Mouse (Mus musculus) lung, adult 18-20 months (tissue): ENCODE data around the gene Drosha.

Source experiments
- DNase-seq, 2 experiments: peaks; one replicate each; pipeline ENCODE4 v3.0.0; 2022; ENCODE audit warnings: mixed read lengths in 2 of 2

Drosha gene

DNA sequence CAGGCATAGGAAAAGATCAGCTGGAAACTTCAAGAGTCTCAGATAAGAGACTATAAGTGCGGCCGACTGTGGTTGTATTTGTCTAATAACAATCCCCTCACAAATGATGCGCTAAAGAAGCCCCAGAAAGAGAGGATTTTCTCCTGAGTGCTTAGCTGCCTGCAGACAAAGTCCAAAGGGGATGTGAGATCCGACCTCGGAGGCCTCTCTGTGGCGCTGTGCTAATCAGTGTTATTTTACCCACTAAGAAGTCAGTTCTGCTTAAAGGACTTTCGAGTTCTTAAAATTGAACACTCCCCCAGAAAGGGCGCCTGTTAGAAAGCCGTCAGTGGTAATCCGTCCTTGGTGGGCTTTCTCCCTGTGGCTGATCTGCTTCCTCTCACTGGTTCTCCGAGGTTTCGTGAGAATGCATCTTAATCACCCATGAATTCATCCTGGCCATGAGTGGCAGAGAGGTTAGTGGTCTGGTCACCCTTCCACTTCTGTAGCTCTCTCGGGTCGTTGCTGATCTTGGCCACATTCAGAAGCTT, 117.1 kb downstream of the Drosha start:
- no peak for DNase-seq

DNA sequence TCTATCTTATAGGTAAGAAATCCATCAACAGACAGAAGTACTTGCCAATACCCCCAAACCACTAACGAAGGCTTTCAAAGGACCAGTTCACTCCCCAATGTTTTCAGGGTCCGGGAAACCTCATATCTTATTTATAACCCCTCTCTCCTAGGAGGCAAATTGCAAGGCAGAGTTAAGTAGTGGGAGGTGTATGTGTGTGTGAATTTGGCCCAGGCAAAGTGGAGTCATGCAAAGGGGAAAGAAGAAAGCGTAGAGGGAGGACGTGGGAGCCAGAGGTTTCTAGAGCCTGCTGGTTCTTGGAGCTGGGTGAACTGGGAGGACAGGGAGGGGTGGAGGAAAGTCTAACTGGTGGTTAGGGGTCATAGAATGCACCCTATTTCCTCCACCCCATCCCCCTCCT, 117.8 kb downstream of the Drosha start:
- DNase-seq = no peak

DNA sequence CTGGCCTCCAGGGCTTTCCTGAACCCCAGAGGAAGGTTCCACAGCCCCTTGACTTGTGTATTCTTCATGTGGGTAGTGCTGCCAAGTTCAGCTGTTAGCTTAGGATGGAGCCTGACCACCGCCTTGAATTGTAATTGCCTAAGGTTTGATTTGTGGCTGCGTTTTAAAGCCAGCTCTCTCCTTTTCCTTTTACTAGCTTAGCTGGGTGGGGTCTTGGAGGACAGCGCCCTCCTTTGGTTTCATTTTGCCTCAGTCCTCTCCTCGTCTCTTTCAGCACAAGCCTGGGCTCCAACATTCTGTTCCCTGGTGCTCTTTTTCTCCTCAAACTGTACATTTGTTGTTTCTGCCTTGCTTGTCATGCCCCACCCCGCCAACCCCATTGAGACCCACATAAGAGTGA, 133.4 kb downstream of the Drosha start:
- no peak for DNase-seq

DNA sequence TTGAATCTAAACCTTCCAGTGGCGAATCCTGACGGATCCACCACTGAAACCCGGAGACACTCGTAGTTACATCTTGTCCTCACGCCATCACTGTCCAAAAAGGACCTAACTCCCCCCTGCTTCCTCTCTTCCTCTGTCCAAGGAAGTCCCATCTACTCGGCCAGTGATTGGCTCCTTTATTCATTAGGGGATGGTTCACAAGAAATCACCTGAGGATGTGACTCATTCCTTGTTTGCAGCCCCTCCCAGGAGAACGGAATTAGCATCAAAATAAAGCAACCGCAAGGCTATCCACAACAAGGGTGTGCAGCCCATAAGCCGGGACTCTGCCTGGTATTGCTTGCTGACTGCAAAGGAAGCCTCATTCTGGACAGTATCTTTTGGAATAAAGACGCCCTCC, 137.6 kb downstream of the Drosha start:
- no peak for DNase-seq

DNA sequence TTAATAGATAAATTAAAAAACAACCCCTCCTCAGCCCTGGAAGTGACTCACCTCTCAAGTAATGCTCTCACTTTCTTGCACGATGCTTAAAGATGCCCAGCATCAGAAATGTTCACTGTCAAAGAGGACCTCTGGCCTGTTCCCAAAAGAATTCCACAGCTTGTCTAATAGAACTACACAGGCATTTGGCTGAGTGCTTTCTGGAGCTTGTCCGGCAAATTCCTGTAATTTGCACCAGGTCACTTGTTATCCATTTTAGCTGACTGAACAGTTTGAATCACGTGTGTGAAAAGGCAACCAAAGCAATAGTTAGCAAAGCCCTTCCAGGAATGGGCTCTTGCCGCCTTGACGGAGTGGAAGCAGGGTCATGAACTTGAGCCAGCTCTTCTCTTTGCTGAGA, 140.6 kb downstream of the Drosha start:
- DNase-seq = no peak

DNA sequence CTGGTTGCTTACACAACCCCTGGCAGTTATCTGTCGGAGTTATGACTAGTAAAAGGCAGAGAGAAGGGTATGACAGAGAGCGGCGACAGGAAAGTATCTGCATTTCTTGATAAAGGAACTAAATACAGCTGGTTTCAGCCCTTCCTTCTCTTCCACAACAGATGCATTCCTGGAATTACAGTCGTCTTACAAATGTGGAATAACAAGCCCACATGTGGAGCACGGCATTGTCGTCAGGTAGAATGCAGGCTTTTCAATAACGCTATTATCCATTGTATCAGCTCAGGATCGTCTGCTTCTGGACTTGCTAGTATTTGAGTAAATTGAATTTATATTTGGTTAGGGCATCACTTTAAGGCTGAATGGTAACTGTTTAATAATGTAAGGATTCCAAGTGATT, 144.2 kb downstream of the Drosha start:
- no peak for DNase-seq

DNA sequence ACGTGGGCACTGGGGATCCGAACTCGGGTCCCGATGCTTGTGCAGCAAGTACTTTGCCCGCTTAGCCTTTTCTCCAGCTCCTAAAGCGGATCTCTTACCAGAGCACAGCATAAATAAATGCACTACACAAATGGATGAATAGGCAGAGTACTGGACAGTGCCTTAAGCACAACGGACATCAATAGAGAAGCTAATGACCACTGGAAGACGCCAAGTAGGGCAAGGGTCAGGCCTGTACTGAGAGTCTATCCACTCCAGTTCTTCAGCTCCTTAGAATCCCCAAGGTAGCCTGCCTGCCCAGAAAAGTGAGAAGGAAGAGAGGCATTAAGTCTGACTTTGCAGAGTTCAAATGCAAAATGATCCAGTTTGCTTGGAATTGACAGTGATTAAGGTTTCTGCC, 147.8 kb downstream of the Drosha start:
- DNase-seq = no peak
